Mouse (Mus musculus) lung, embryonic 15.5 days (tissue): ENCODE results near the gene Krtap15. TPM values are rescaled to one million over a fixed set of nuclear protein-coding genes. Genes with fewer than 3 reads are reported as not detected.

ENCODE experiments used
- ATAC-seq: fragments of 200-750 bp; cut with Nextera tagmentation; 2 replicates; pipeline ENCODE4 v1.8.0; 2017; ENCODE audit warnings: moderate number of reproducible peaks, borderline replicate concordance; ENCODE audit not compliant: low FRiP score, low TSS enrichment; ENCODE audit errors: extremely low read depth
- H3K27ac ChIP-seq: fragments of 300-500 bp; sonication (generic); 2 replicates; pipeline ENCODE4 v1.5.1; 2015; ENCODE audit warnings: moderate library complexity, mild to moderate bottlenecking, inconsistent platforms
- H3K27me3 ChIP-seq: fragments of 300-500 bp; sonication (generic); 2 replicates; pipeline ENCODE4 v1.6.1; 2015; ENCODE audit warnings: inconsistent platforms
- H3K36me3 ChIP-seq: fragments of 300-500 bp; sonication (generic); 2 replicates; pipeline ENCODE4 v1.6.1; 2015; ENCODE audit warnings: inconsistent platforms
- H3K4me1 ChIP-seq: fragments of 300-500 bp; sonication (generic); 2 replicates; pipeline ENCODE4 v1.6.1; 2015; ENCODE audit warnings: inconsistent platforms
- H3K4me2 ChIP-seq: fragments of 300-500 bp; sonication (generic); 2 replicates; pipeline ENCODE4 v1.6.1; 2015; ENCODE audit warnings: inconsistent platforms, mild to moderate bottlenecking, moderate library complexity
- H3K4me3 ChIP-seq: fragments of 300-500 bp; sonication (generic); 2 replicates; pipeline ENCODE4 v1.5.1; 2015; ENCODE audit warnings: mild to moderate bottlenecking, inconsistent platforms
- H3K9ac ChIP-seq: fragments of 300-500 bp; sonication (generic); 2 replicates; pipeline ENCODE4 v1.6.1; 2015; ENCODE audit warnings: inconsistent platforms
- H3K9me3 ChIP-seq: fragments of 300-500 bp; sonication (generic); 2 replicates; pipeline ENCODE4 v1.6.1; 2016; ENCODE audit warnings: inconsistent platforms
- WGBS: fragments of 180-500 bp; shearing (Covaris S2); methylation state at CpG from one replicate; pipeline ENCODE4 v1.1.7; 2015; 5-methylcytosine and 5-hydroxymethylcytosine counted together
- polyA plus RNA-seq: library from polyadenylated mRNA; unstranded; fragments of >200 nt; fragmentation: Nextera tagmentation; extraction: Ambion mirVana; gene quantifications from 2 replicates; pipeline ENCODE4 v1.2.1, GENCODE M21; 2015

The Krtap15 gene
- not detected in 2 replicates for polyA plus RNA-seq

- Histone ChIP-seq H3K9ac (no peak within 1 kb of the TSS), H3K4me2 (no peak within 1 kb of the TSS), H3K4me3 (no peak within 1 kb of the TSS), H3K4me1 (no peaks in the 10 kb centered on the region), H3K9me3 (no peaks in the 10 kb centered on the region), H3K27ac (no peak within 1 kb of the TSS), H3K27me3 (no peaks in the 10 kb centered on the region), H3K36me3 (no peaks in the 10 kb centered on the region)
- WGBS = 75% methylated on average over 3 of the region's 3 CpGs
- ATAC-seq = no peak
Measured at GRCm38 (mm10) chr16:88820066-88820465, at the start of gene Krtap15. TSS of gene Krtap15 (plus strand) at chr16:88820215.

- Histone ChIP-seq H3K9ac (no peak within 1 kb of the TSS), H3K4me1 (no peaks in the 10 kb centered on the region), H3K36me3 (no peaks in the 10 kb centered on the region), H3K9me3 (no peaks in the 10 kb centered on the region), H3K4me3 (no peak within 1 kb of the TSS), H3K27me3 (no peaks in the 10 kb centered on the region), H3K27ac (no peak within 1 kb of the TSS), H3K4me2 (no peak within 1 kb of the TSS)
- ATAC-seq = no peak
- 87% methylated on average over 2 of the region's 2 CpGs for WGBS
Measured at GRCm38 (mm10) chr16:88774106-88774505, 45.9 kb upstream of the Krtap15 start, which contains the start of gene 2310057N15Rik. TSS of gene 2310057N15Rik (minus strand) at chr16:88774206.

- Histone ChIP-seq H3K36me3 (no peaks in the 10 kb centered on the region), H3K4me1 (no peaks in the 10 kb centered on the region), H3K9ac (no peak within 1 kb of the TSS), H3K9me3 (no peaks in the 10 kb centered on the region), H3K27me3 (no peaks in the 10 kb centered on the region), H3K27ac (no peak within 1 kb of the TSS), H3K4me3 (no peak within 1 kb of the TSS), H3K4me2 (no peak within 1 kb of the TSS)
- 82% methylated on average over 6 of the region's 6 CpGs for WGBS
- ATAC-seq = no peak
Measured at GRCm38 (mm10) chr16:88777596-88777995, 42.4 kb upstream of the Krtap15 start, which contains the start of gene Gm5965. TSS of gene Gm5965 (plus strand) at chr16:88777896.

GRCm38 (mm10) chr16:88786786-88787185, 33.2 kb upstream of the Krtap15 start:
- Histone ChIP-seq H3K4me1 (no peaks in the 10 kb centered on the region), H3K4me3 (no peak overlapping the region), H3K27ac (no peak overlapping the region), H3K4me2 (no peak overlapping the region), H3K36me3 (no peaks in the 10 kb centered on the region), H3K9ac (no peak overlapping the region), H3K9me3 (no peaks in the 10 kb centered on the region), H3K27me3 (no peaks in the 10 kb centered on the region)
- 74% methylated on average over 2 of the region's 2 CpGs for WGBS
- no peak for ATAC-seq

- H3K4me1 ChIP-seq = no peaks in the 10 kb centered on the region
- 79% methylated on average over 2 of the region's 2 CpGs for whole genome bisulfite sequencing
- no peak for ATAC-seq
- no peak within 1 kb of the TSS for H3K4me2 ChIP-seq
- H3K27me3 ChIP-seq = no peaks in the 10 kb centered on the region
- H3K36me3 ChIP-seq = no peaks in the 10 kb centered on the region
- no peak within 1 kb of the TSS for H3K9ac ChIP-seq
- H3K27ac ChIP-seq = no peak within 1 kb of the TSS
- no peaks in the 10 kb centered on the region for H3K9me3 ChIP-seq
- H3K4me3 ChIP-seq = no peak within 1 kb of the TSS
Measured at GRCm38 (mm10) chr16:88811827-88812226, 8.2 kb upstream of the Krtap15 start, which contains the start of gene Gm20741. TSS of gene Gm20741 (minus strand) at chr16:88812220.

- no peak overlapping the region for H3K9ac ChIP-seq
- 67% methylated on average over 3 of the region's 3 CpGs for WGBS
- no peak for ATAC-seq
- H3K4me3 ChIP-seq = no peak overlapping the region
- H3K4me2 ChIP-seq = no peak overlapping the region
- H3K27ac ChIP-seq = no peak overlapping the region
- no peaks in the 10 kb centered on the region for H3K4me1 ChIP-seq
- H3K36me3 ChIP-seq = no peaks in the 10 kb centered on the region
- no peaks in the 10 kb centered on the region for H3K9me3 ChIP-seq
- H3K27me3 ChIP-seq = no peaks in the 10 kb centered on the region
Measured at GRCm38 (mm10) chr16:88823736-88824135, 3.7 kb downstream of the Krtap15 start.

- Histone ChIP-seq H3K27ac (no peak within 1 kb of the TSS), H3K27me3 (no peaks in the 10 kb centered on the region), H3K4me2 (no peak within 1 kb of the TSS), H3K9me3 (no peaks in the 10 kb centered on the region), H3K36me3 (no peaks in the 10 kb centered on the region), H3K9ac (no peak within 1 kb of the TSS), H3K4me1 (no peaks in the 10 kb centered on the region), H3K4me3 (no peak within 1 kb of the TSS)
- WGBS = 89% methylated on average over 9 of the region's 9 CpGs
- ATAC-seq = no peak
Measured at GRCm38 (mm10) chr16:88826095-88826652, 6.2 kb downstream of the Krtap15 start, which contains the start of gene Krtap14. TSS of gene Krtap14 (minus strand) at chr16:88826145.

- no peak overlapping the region for H3K4me2 ChIP-seq
- H3K4me3 ChIP-seq = no peak overlapping the region
- H3K4me1 ChIP-seq = no peaks in the 10 kb centered on the region
- no peaks in the 10 kb centered on the region for H3K9me3 ChIP-seq
- WGBS = 73% methylated on average over 3 of the region's 3 CpGs
- H3K9ac ChIP-seq = no peak overlapping the region
- no peak overlapping the region for H3K27ac ChIP-seq
- H3K27me3 ChIP-seq = no peaks in the 10 kb centered on the region
- no peak for ATAC-seq
- no peaks in the 10 kb centered on the region for H3K36me3 ChIP-seq
Measured at GRCm38 (mm10) chr16:88826978-88827377, 7.0 kb downstream of the Krtap15 start.

GRCm38 (mm10) chr16:88847363-88847762, 27.3 kb downstream of the Krtap15 start:
- Histone ChIP-seq H3K4me1 (no peaks in the 10 kb centered on the region), H3K4me2 (no peak overlapping the region), H3K4me3 (no peak overlapping the region), H3K36me3 (no peaks in the 10 kb centered on the region), H3K9me3 (no peaks in the 10 kb centered on the region), H3K9ac (no peak overlapping the region), H3K27me3 (no peaks in the 10 kb centered on the region), H3K27ac (no peak overlapping the region)
- 93% methylated on average over 1 of the region's 1 CpGs for WGBS
- no peak for ATAC-seq

GRCm38 (mm10) chr16:88848558-88848957, 28.5 kb downstream of the Krtap15 start:
- no peak overlapping the region for H3K4me3 ChIP-seq
- H3K27ac ChIP-seq = no peak overlapping the region
- H3K4me1 ChIP-seq = no peaks in the 10 kb centered on the region
- no peaks in the 10 kb centered on the region for H3K9me3 ChIP-seq
- no peaks in the 10 kb centered on the region for H3K27me3 ChIP-seq
- no peak for ATAC-seq
- no peak overlapping the region for H3K9ac ChIP-seq
- 82% methylated on average over 4 of the region's 4 CpGs for WGBS
- no peak overlapping the region for H3K4me2 ChIP-seq
- H3K36me3 ChIP-seq = no peaks in the 10 kb centered on the region

GRCm38 (mm10) chr16:88851450-88851849, 31.4 kb downstream of the Krtap15 start:
- Histone ChIP-seq H3K9me3 (no peaks in the 10 kb centered on the region), H3K4me1 (no peaks in the 10 kb centered on the region), H3K9ac (no peak overlapping the region), H3K36me3 (no peaks in the 10 kb centered on the region), H3K27ac (no peak overlapping the region), H3K4me2 (no peak overlapping the region), H3K27me3 (no peaks in the 10 kb centered on the region), H3K4me3 (no peak overlapping the region)
- WGBS = 14% methylated on average over 5 of the region's 5 CpGs
- no peak for ATAC-seq

- Histone ChIP-seq H3K36me3 (no peaks in the 10 kb centered on the region), H3K9ac (no peak overlapping the region), H3K4me1 (no peaks in the 10 kb centered on the region), H3K27ac (no peak overlapping the region), H3K9me3 (no peaks in the 10 kb centered on the region), H3K4me2 (no peak overlapping the region), H3K27me3 (no peaks in the 10 kb centered on the region), H3K4me3 (no peak overlapping the region)
- WGBS = 86% methylated on average over 4 of the region's 4 CpGs
- ATAC-seq = no peak
Measured at GRCm38 (mm10) chr16:88864887-88865407, 44.9 kb downstream of the Krtap15 start.
